Mouse (Mus musculus) kidney, postnatal 4 days (tissue): ENCODE data around the gene Tlcd2.

Experiments used
- DNase-seq, 2 experiments: peaks; one replicate each; pipeline ENCODE4 v3.0.0; 2021; ENCODE audit warnings: mixed read lengths in 2 of 2

Tlcd2 gene

DNA sequence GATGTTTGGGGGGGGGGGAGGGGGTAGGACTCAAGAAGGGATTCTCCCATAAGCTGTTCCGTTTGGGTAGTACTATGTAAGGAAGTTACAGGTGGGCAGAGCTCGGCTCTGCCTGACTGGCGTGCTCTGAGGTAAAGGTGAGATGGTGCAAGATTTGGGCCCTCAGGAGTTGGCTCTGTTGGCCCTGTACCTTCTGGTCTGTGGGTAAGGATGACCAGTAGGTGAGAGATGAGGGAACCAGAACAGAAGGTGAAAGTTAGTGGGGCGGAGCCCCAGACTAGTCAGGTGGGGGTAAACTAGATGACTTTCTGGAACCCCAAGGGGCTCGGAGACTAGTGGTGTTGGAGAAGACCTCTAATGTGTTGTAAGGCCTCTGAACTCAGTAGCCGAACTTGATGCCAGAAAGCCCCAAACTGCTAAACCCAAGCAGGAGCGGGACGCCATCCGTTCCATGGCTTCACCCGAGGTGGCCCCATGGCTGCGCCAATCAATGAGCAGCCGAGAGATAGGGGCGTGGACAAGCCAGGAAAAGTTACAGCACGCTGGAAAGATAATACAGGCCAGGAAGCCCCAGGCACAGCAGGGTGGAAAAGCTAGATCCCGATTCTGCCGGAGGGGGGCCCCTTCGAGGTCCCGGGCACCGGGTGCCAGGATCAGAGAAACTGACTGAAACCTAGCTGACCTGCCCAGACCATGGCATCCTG lies 6.1 kb downstream of the Tlcd2 start:
- DNase-seq: peak; percentile 71 to 80

DNA sequence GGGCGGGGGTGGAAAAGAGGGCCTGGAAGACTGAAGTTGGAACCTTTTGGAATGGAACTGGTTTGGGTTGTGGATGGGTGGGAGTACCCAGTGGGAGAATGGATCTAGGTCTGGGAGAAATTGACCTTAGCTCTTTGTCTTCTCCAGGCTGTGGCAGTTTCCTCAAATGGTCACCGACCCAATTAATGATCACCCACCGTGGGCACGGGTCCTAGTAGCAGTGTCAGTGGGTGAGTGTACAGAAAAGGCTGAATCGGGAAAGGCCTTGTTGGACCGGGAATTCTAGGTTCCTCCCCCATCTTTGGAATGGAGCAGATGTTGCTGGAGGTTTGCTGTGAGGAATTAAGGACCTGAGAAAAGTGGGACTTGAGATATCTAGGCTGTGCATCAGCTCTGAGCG lies 6.9 kb downstream of the Tlcd2 start:
- DNase-seq: no peak

DNA sequence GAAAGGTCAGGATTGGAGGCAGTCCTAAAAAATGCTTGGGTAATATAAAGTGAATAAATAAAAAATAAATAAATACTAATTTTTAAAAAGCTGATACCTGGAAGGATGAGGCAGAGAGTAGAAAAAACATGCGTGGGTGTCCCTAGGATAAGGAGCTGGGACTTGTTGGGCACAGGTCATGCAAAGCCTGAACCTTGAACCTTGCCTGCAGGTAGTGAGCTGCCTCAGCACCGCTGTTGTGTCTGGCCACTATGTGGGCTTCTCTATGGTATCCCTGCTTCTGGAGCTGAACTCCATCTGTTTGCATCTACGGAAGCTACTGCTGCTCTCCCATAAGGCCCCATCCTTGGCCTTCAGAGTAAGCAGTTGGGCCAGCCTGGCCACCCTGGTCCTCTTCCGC lies 7.7 kb downstream of the Tlcd2 start:
- no peak for DNase-seq

DNA sequence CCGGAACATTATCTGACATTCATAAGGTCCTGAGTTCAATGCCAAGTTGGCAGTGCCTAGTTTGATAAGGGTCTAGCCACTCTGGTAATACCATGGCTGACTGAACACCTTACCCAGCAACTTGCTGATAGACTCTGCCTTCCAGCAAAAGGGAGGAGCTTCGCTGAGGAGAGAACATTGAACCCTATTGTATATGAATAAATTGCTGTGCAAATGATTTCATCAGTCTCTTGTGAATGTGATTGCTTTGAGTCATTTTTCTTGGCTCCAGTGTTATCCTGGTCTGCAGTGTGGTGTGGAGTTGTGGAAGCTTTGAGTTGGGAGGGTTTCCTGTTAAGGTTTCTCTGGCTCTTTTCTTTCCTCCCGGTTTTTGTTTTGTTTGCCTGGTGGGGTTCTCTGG lies 9.2 kb downstream of the Tlcd2 start:
- DNase-seq: no peak

DNA sequence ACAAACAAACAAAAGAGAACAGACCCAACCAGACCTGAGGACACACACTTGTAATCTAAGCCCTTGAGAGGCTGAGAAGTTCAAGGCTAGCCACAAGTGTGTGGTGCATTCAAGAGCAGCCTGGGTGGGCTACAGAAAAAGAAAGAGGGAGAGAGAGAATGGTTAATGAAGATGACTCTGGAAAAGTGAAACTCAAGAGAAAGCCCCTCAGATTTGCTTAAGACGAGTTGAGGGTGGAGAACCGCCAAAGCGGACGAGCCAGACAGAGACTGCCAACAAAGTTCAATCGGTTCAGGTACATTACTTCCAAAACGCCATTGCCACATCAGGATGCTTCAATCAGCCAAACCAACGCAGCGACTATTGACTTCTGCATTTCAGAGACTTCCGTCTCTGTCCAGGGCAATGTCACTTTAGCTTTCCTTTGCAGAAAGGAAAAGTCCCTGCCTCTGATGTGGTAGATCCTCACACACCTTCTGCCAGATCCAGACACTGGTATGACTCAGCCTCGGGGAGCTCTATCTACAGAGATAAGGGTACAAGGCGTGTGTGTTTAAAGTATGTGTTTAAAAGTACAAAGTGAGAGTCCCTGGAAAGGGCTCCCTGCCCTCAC lies 11.1 kb downstream of the Tlcd2 start:
- DNase-seq: no peak

DNA sequence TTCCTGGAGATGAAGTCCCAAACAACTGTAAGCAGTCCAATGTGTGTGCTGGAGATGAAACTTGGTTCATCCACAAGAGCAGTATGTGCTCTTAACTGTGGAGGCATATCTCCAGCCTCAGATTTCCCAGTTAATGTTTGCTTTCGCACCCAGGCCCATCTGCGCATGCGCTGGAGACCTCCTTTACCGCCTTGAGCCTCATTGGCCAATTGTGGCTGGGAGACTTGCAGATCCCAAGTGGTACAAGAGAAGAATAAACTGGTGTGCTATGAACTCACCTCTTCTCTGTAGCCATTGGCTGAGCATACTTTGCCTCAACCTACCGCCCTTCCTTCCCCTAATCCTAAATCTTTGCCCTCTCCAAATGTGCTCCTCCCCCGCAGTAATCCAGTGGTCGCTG lies 11.9 kb downstream of the Tlcd2 start:
- no peak for DNase-seq

DNA sequence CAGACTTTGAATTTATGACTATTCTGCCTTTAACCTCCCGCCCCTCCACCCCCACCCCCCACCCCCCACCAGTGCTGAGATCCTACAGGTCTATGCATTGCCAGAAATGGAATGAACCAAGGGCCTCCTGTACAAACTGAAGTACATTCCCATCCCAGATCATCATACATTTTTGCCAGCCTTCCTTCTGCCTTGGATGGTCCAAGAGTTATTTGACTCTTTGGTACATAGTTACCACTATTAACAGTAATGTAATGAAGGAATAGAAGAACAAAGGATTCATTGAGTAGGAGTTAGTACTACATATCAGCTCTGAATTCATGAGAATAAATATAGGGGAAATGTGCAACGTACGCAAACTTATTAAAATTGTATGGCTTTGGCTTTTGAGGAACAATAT lies 24.7 kb downstream of the Tlcd2 start:
- DNase-seq: no peak

DNA sequence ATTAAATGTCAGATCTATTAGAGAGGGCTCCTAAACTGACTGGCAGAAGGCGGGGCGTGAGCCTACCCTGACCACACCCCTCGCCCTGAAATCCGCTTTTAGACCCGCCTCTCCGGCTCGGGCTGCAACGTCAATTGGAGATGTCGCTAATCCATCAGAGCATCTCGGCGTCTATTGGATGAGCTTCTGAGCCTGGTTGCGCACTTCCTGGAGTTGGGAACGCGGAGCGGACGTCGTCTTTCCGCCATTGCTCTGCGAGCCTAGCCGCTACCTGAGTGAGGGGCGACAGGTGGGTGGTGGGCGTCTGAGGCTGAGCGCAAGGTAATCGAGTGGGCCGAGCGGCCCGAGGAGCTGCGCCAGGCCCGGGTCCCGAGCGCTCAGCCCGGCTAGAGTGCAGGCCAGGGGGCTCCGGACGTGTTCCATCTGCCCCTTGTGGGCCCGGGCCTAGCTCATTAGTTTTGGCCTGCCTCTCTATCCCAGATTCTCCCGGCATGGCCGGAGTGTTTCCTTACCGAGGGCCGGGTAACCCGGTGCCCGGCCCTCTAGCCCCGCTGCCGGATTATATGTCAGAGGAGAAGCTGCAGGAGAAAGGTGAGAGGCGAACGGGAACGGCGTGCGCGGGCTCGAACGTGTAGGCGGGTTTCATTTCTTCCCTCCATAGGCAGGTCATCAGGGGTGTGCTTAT lies 25.2 kb downstream of the Tlcd2 start, which contains the start of gene Prpf8:
Gene Prpf8, plus strand, starts transcription at position 216 of the 685 bp plus-strand sequence.
- DNase-seq: peak; percentile 97

DNA sequence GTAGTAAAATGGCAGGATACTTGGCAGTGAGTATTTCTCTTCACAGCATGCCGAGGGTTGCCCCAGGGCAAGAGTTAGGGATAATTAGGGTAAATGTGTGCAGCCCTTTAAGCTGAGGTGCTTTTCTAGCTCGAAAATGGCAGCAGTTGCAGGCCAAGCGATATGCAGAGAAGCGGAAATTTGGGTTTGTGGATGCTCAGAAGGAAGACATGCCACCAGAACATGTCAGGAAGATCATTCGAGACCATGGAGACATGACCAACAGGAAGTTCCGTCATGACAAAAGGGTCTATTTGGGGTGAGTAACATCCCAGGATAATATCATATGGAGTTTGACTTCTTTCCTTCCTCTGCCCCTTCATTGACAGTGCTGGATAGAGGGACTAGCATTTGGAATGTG lies 26.0 kb downstream of the Tlcd2 start:
- DNase-seq: no peak

DNA sequence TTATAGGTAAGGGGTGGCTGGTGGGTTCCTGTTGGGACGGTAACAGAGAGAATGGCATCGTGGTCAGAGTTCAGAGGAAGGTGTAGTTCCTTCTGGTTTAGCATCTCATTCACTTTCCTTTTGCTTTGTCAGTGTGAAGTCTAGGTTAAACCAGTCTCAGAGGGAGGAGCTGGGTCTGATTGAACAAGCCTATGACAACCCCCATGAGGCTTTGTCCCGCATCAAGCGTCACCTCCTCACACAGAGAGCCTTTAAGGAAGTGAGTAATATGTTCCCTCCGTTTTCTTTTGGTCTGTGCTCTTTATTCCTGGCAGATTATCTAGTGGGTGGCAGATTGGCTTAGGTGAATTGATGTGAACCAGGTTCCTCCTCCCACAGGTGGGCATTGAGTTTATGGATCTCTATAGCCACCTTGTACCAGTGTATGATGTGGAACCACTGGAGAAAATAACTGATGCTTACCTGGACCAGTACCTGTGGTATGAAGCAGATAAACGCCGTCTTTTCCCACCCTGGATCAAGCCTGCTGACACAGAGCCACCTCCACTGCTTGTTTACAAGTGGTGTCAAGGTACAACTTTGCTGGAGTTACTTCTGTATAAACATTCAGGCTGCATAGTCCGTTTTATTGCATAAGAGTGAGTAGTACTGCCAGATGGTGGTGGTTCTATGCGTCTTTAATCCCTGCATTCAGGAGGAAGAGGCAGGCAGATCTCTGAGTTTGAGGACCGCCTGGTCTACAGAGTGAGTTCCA lies 33.0 kb downstream of the Tlcd2 start:
- no peak for DNase-seq

DNA sequence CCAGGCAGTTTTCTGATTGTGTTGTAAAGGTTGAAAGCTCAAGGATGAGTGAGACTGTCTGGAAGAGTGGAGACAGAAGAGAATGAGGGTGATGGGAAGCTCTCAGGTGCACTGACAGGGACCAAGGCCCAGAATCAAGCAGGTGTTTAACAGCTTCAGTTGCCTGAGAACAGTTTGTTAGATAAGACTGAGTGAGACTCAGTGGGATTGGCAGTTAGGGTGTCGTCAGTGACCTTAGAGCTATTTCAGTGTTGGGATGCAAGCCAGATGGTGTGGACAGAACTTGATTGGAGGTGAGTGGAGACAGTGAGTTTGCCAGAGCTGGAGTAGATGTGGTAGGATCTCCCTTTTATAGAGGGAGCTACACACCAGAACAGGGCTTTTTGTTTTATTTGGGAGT lies 36.6 kb downstream of the Tlcd2 start:
- DNase-seq: no peak

DNA sequence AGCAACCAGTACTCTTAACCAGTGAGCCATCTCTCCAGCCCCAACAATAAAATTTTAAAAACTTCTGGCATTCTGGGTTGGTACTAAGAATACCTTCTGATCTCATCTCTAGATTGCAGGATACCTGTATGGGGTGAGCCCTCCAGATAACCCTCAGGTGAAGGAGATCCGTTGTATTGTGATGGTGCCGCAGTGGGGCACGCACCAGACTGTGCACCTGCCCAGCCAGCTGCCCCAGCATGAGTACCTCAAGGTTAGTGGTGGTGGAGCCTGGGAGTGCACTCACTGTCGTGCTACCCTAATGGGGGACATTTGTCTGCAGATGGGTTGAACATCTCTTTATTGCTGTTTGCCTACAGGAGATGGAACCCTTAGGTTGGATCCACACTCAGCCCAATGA lies 46.6 kb downstream of the Tlcd2 start:
- no peak for DNase-seq

DNA sequence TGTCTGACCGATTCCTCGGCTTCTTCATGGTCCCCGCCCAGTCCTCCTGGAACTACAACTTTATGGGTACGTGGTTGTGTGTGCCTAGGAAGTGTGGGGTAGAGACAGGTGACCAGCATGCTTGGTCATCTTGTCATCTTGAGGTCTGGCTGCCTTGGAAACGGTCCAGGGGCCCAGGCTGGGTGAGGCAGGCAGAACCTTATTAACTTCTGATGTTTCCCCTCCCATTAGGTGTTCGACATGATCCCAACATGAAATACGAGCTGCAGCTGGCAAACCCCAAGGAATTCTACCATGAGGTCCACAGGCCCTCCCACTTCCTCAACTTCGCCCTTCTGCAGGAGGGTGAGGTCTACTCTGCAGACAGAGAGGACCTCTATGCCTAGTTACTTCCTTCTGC lies 47.4 kb downstream of the Tlcd2 start:
- peak in 1 of 2 experiments; percentile 36 for DNase-seq

DNA sequence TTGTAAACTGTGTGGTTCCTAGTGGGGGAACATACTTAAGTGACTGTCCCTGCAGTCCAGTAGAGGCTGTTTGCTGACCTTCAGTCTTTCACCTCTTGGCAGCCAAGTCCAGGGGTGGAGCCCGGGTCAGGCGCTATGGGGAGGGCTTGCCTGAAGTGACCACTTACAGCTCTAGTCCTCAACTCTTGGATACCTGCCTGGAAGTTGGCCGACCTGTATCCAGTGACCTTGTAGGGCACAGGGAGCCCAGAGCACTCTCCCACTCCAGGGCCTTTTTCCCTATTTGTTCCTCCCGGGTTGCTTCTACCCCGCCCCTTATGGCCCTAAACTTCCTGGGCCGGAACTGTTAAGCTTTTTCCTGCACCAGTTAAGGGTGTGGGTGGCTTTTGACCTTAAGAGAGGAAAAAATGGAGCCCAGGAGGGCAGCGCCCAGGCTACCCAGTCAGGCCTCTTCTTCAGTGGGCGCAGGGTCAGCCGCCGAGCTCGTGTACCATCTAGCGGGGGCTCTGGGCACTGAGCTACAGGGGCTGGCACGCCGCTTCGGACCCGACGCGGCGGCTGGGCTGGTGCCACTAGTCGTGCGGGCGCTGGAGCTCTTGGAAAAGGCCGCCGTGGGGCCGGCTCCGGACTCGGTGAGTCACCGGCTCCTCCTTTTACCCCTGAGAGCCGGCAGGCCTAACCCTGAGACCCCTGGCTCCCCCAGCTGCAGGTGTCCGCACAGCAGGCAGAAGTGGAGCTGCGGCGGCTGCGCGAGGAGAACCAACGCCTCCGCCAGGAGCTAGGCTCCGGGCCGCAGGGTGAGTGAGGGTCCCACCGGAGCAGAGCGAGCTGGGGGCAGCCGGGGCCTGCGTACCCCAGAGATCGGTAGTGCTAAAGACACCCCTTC lies 48.5 kb downstream of the Tlcd2 start, which contains the start of gene Rilp:
Gene Rilp, plus strand, starts transcription at position 354 of the 886 bp plus-strand sequence.
- peak; percentile 76 to 86 for DNase-seq

DNA sequence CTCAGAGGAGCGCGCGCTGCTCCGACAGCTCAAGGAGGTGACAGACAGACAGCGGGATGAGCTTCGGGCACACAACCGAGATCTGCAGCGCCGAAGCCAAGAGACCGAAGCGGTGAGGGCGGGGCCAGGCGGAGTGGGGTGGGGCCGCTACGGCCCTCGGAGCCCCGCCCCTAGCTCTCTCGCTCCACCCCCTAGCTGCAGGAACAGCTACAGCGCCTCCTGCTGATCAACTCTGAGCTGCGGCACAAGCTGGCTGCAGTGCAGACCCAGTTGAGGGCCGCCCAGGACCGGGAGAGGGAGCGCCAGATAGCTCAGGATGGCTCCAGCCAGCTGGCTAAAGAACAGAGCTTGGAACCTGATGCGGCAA lies 49.1 kb downstream of the Tlcd2 start:
- peak; percentile 98 for DNase-seq

DNA sequence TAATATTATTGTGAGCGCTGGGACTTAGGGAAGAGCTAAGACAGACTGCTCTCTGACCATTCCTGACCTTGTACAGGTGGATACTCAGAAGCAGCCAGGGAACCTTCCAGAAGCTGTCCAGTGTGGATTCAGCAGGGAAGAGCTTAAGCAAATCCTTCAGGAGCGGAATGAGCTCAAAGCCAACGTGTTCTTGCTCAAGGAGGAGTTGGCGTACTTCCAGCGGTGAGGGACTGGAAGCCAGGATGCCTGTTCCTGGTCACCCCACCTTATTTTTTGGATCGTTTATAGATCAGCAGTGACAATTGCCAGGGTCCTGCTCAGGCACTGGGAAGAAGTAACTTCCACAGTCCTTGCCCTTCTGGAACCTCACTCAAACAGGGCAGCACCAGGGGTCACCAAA lies 49.7 kb downstream of the Tlcd2 start:
- peak in 1 of 2 experiments; percentile 35 for DNase-seq

DNA sequence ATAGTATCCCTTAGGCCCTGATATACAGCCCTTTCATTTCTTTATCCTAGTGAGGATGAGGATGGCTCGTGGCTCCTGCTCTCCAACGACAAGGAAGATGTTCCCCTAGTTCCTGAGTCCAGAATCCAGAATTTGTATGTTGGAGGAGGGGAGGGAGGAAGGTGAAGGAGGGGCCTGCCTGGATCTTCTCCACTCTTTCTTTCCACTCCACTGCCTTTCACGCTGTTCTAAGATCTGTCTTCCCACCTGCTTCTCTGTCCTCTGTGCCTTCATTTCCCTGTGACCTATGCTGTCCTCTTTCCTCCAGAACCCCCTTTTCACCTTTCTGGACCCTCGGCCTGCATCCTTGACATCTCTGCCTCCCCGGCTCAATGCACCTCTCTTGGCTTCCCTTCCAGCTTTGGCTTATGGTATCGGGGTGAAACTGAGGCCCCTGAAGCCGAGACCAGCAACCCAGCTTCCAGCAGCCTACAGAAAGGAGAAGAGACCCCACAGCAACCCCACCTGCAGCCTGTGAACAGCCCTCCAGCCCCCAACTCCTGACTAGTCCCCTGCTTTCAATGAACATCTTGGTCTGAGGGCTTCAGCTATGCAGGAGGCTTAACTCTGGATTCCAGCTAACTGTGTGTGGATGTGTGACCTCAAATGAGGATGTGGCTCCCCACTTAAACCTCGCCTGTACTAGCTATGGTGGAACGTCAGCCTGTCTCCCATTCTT lies 50.9 kb downstream of the Tlcd2 start:
- DNase-seq: no peak

DNA sequence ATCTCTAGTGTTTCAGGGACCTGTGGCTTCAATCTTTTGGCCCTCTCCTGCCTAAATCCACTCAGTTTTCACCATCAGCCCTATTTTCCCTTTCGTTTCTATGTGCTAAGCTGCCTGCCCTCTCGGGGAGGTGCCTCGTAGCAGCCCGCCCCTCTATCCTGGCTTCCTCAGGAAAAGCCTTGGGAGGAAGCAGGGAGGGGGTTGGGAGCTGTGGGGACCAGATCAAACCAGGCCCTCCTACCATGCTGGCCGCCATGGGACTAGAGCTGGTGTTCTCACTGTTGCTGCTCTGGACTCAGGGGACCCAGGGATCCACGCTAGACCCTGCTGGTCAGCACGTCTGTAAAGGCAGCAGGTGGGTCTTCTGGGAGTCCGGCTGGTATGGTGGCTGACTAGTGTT lies 51.8 kb downstream of the Tlcd2 start, which contains the start of gene Scarf1:
Gene Scarf1, plus strand, starts transcription at position 205 of the 400 bp plus-strand sequence.
- peak; percentile 68 to 79 for DNase-seq

DNA sequence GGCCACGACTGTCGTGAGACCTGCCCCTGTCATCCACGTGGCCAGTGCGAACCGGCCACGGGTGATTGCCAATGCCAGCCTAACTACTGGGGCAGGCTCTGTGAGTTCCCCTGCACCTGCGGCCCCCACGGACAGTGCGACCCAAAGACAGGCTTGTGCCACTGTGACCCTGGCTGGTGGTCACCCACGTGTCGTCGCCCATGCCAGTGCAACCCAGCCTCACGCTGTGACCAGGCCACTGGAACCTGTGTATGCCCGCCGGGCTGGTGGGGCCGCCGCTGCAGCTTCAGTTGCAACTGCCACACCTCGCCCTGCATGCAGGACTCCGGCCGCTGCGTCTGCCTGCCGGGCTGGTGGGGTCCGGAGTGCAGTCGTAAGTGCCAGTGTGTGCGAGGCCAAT lies 53.7 kb downstream of the Tlcd2 start:
- DNase-seq: no peak

DNA sequence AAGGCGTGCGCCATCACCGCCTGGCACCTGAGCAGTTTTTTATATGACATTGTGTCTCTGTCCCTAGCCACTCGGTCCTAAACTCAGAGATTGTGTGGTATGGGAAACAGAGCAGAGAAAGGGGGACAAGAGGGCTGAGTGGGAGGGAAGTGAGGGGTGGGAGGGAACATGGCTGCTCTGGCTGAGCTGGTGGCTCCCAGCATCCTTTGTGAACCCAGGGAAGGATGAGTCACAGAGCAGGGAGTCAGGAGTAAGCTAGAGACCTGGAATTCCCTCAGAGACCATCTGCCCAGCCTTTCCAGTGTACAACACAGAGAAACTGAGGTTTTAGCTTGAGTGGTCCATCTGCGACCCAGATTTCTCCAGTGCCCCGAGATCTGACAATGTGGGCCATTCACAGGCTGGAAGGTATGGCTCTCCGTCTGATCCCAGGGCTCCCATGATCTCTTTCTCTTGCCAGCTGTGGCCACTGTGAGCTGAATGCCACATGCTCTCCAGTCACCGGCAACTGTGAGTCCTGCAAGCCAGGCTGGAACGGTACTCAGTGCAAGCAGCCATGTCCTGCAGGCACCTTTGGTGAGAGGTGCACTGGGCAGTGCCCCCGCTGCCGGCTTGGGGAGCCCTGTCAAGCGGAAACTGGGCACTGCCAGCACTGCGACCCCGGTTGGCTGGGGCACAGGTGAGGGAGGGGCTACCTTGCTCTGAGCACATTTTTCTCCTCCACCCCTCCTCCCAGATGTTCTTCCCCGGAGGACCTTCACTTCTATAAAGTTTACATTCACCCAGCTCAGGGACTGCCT lies 58.5 kb downstream of the Tlcd2 start:
- DNase-seq: peak in 1 of 2 experiments; percentile 61
